Mouse (Mus musculus) MEL (cell line): ENCODE measurements around the gene Tpd52l2. TPM values are rescaled to one million over a fixed set of nuclear protein-coding genes. Genes with fewer than 3 reads are reported as not detected.

ENCODE experiments used
- DNase-seq: peaks from one replicate; pipeline ENCODE4 v3.0.0; 2011; ENCODE audit warnings: low read depth, low spot score
- H3K27ac ChIP-seq: 2 replicates; pipeline ENCODE4 v1.5.1; 2012; ENCODE audit warnings: low read depth, mild to moderate bottlenecking, control low read depth, low read length, moderate library complexity; ENCODE audit not compliant: control insufficient read depth
- H3K27me3 ChIP-seq, 2 experiments: fragments of 150-350 bp in 1 of 2; sonication (generic) in 1 of 2; 2 replicates each; pipeline ENCODE4 v1.6.1; 2012; ENCODE audit warnings: low read length in 2 of 2, mild to moderate bottlenecking in 2 of 2, improper control_type of control experiment in 1 of 2, moderate library complexity in 1 of 2; ENCODE audit not compliant: insufficient read depth in 2 of 2, control insufficient read depth in 1 of 2
- H3K36me3 ChIP-seq, 2 experiments: 2 replicates each; pipeline ENCODE4 v1.6.1; 2012 to 2014; ENCODE audit warnings: low read length in 2 of 2, improper control_type of control experiment in 1 of 2, inconsistent platforms in 1 of 2, mild to moderate bottlenecking in 1 of 2; ENCODE audit not compliant: insufficient read depth in 2 of 2, control insufficient read depth in 1 of 2
- H3K4me1 ChIP-seq, 2 experiments: fragments of 150-350 bp in 1 of 2; sonication (generic) in 1 of 2; 2 replicates each; pipeline ENCODE4 v1.6.1; 2012; ENCODE audit warnings: low read length in 2 of 2, improper control_type of control experiment in 1 of 2, mild to moderate bottlenecking in 1 of 2; ENCODE audit not compliant: insufficient read depth in 2 of 2, control insufficient read depth in 1 of 2
- H3K4me3 ChIP-seq, 2 experiments: fragments of 150-350 bp in 1 of 2; sonication (generic) in 1 of 2; 2 replicates each; pipeline ENCODE4 v1.5.1; 2012; ENCODE audit warnings: low read depth in 2 of 2, low read length in 2 of 2, mild to moderate bottlenecking in 2 of 2, moderate library complexity in 2 of 2, control low read depth in 1 of 2, improper control_type of control experiment in 1 of 2; ENCODE audit not compliant: control insufficient read depth in 1 of 2, insufficient read depth in 1 of 2
- H3K79me2 ChIP-seq: 2 replicates; pipeline ENCODE4 v1.6.1; 2012; ENCODE audit warnings: mild to moderate bottlenecking, low read length, moderate library complexity; ENCODE audit not compliant: control insufficient read depth, poor library complexity, insufficient read depth
- H3K9ac ChIP-seq: 2 replicates; pipeline ENCODE4 v1.6.1; 2012; ENCODE audit warnings: low read depth, mild to moderate bottlenecking, control low read depth, low read length, moderate library complexity; ENCODE audit not compliant: control insufficient read depth, poor library complexity, severe bottlenecking
- H3K9me3 ChIP-seq: fragments of 150-350 bp; sonication (generic); replicated peaks from 2 replicates; pipeline ENCODE4 v1.6.1; 2012; ENCODE audit warnings: mild to moderate bottlenecking, low read length, improper control_type of control experiment, moderate library complexity; ENCODE audit not compliant: insufficient read depth
- BHLHE40 ChIP-seq: IDR thresholded peaks from 2 replicates; pipeline ENCODE4 v1.6.1; 2012; ENCODE audit warnings: low read depth, mild to moderate bottlenecking, inconsistent platforms, low read length, improper control_type of control experiment, borderline replicate concordance
- CHD1 ChIP-seq: IDR thresholded peaks from 2 replicates; pipeline ENCODE4 v1.6.1; 2012; ENCODE audit warnings: low read depth, mild to moderate bottlenecking, inconsistent platforms, low read length, improper control_type of control experiment
- CHD2 ChIP-seq: IDR thresholded peaks from 2 replicates; pipeline ENCODE4 v1.6.1; 2011; ENCODE audit warnings: low read length, improper control_type of control experiment
- E2F4 ChIP-seq: IDR thresholded peaks from 2 replicates; pipeline ENCODE4 v1.6.1; 2011; ENCODE audit warnings: low read depth, low read length, improper control_type of control experiment, borderline replicate concordance
- EP300 ChIP-seq, 2 experiments: IDR thresholded peaks; 2 replicates each; pipeline ENCODE4 v1.6.1; 2011; ENCODE audit warnings: improper control_type of control experiment in 2 of 2, low read length in 2 of 2, low read depth in 1 of 2, mild to moderate bottlenecking in 1 of 2
- ETS1 ChIP-seq: IDR thresholded peaks from 2 replicates; pipeline ENCODE4 v1.6.1; 2012; ENCODE audit warnings: low read depth, mild to moderate bottlenecking, inconsistent platforms, low read length, improper control_type of control experiment, moderate library complexity
- GABPA ChIP-seq: IDR thresholded peaks from 2 replicates; pipeline ENCODE4 v1.6.1; 2012; ENCODE audit warnings: low read depth, mild to moderate bottlenecking, inconsistent platforms, low read length, improper control_type of control experiment, moderate library complexity
- GATA1 ChIP-seq: IDR thresholded peaks from 2 replicates; pipeline ENCODE4 v1.6.1; 2011; ENCODE audit warnings: low read depth, low read length, improper control_type of control experiment
- HCFC1 ChIP-seq: IDR thresholded peaks from 2 replicates; pipeline ENCODE4 v1.6.1; 2012; ENCODE audit warnings: low read depth, mild to moderate bottlenecking, inconsistent platforms, low read length, improper control_type of control experiment, moderate library complexity
- JUND ChIP-seq: IDR thresholded peaks from 2 replicates; pipeline ENCODE4 v1.6.1; 2011; ENCODE audit warnings: low read depth, mild to moderate bottlenecking, improper control_type of control experiment, low read length
- MAX ChIP-seq: IDR thresholded peaks from 2 replicates; pipeline ENCODE4 v1.6.1; 2011; ENCODE audit warnings: low read length, improper control_type of control experiment
- MXI1 ChIP-seq: IDR thresholded peaks from 2 replicates; pipeline ENCODE4 v1.6.1; 2011; ENCODE audit warnings: mild to moderate bottlenecking, low read depth, low read length, improper control_type of control experiment
- MYC ChIP-seq: IDR thresholded peaks from 2 replicates; pipeline ENCODE4 v1.6.1; 2011; ENCODE audit warnings: low read depth, mild to moderate bottlenecking, low read length, improper control_type of control experiment, moderate library complexity
- NELFE ChIP-seq: IDR thresholded peaks from 2 replicates; pipeline ENCODE4 v1.6.1; 2011; ENCODE audit warnings: low read depth, low read length, improper control_type of control experiment
- NRF1 ChIP-seq: IDR thresholded peaks from 2 replicates; pipeline ENCODE4 v1.6.1; 2014; ENCODE audit warnings: low read depth, mild to moderate bottlenecking, inconsistent platforms, low read length, improper control_type of control experiment, moderate library complexity; ENCODE audit not compliant: poor library complexity, insufficient read depth, severe bottlenecking
- POLR2AphosphoS2 ChIP-seq: IDR thresholded peaks from 2 replicates; pipeline ENCODE4 v1.6.1; 2011; ENCODE audit warnings: low read length, improper control_type of control experiment
- POLR2AphosphoS5 ChIP-seq: IDR thresholded peaks from 2 replicates; pipeline ENCODE4 v1.6.1; 2012; ENCODE audit warnings: low read depth, borderline replicate concordance, mild to moderate bottlenecking, inconsistent platforms, low read length, moderate library complexity, mixed read lengths
- RAD21 ChIP-seq: IDR thresholded peaks from 2 replicates; pipeline ENCODE4 v1.6.1; 2011; ENCODE audit warnings: mild to moderate bottlenecking, low read depth, low read length, improper control_type of control experiment
- RCOR1 ChIP-seq: IDR thresholded peaks from 2 replicates; pipeline ENCODE4 v1.6.1; 2012; ENCODE audit warnings: low read depth, mild to moderate bottlenecking, inconsistent platforms, low read length, improper control_type of control experiment
- SMC3 ChIP-seq: IDR thresholded peaks from 2 replicates; pipeline ENCODE4 v1.6.1; 2011; ENCODE audit warnings: low read depth, low read length, improper control_type of control experiment
- TAL1 ChIP-seq: IDR thresholded peaks from 2 replicates; pipeline ENCODE4 v1.6.1; 2012; ENCODE audit warnings: mild to moderate bottlenecking, inconsistent platforms, low read length, moderate library complexity, mixed read lengths
- TCF12 ChIP-seq: IDR thresholded peaks from 2 replicates; pipeline ENCODE4 v1.6.1; 2014; ENCODE audit warnings: low read depth, mild to moderate bottlenecking, inconsistent platforms, low read length, improper control_type of control experiment, moderate library complexity
- ZC3H11A ChIP-seq: IDR thresholded peaks from 2 replicates; pipeline ENCODE4 v1.6.1; 2012; ENCODE audit warnings: low read depth, mild to moderate bottlenecking, inconsistent platforms, low read length, improper control_type of control experiment
- polyA plus RNA-seq, 2 experiments: library from polyadenylated mRNA; stranded (reverse) in 1 of 2; unstranded in 1 of 2; fragments of >175 nt in 1 of 2; fragments of >200 nt in 1 of 2; gene quantifications; 2 replicates each; pipeline versions ENCODE4 v1.2.1 to v1.2.4; 2012; ENCODE audit warnings: low replicate concordance in 2 of 2, low read depth in 1 of 2; ENCODE audit not compliant: insufficient read length in 2 of 2, insufficient read depth in 1 of 2, missing spikeins in 1 of 2
- total RNA-seq: library from RNA; depleted of rRNA; stranded (reverse); fragments of 300-350 nt; gene quantifications from 2 replicates; pipeline ENCODE4 v1.2.3, GENCODE M21; 2012

Tpd52l2 gene
- total and polyA plus RNA-seq, 3 experiments, result 99.5 to 119 TPM; not detected in 1

DNA sequence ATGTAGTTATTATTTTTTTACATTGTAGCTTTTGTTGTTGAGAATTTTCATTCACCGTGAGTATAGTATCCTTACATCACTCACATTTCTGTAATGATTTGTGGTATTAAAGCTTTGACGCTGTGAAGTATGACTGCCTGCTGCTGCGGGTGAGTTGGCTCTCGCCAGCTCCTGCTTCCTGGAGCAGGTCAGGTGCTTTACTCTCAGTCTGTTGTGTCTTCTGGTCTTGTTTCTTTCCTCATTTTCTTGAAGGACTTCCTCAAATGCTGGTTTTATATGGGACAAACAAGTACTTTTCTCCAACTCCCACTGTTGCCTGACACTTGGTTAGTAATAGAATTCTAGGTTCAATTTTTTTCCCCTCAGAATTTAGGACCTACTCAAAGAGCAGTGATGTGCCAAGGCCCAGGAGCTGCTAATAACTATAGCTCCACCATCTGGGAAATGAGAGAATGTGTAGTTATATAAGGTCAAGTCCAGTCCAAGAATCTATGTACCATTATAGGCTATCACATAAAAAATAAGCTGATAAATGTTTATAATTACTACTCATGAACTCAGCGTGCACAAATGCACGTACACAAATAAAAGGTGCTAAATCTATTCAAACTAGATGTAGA is 44.9 kb downstream of the Tpd52l2 start:
- Histone ChIP-seq H3K4me1 (peaks cover 0 to 6% of the 10 kb centered on the region in 2 experiments; a peak in 3 of 4 replicates), H3K9ac (no peak overlapping the region), H3K4me3 (no peak overlapping the region), H3K79me2 (peaks cover 37% of the 10 kb centered on the region), H3K27ac (no peak overlapping the region)
- no peak for DNase-seq
- TF ChIP-seq RCOR1 (no peak), ZC3H11A (no peak), CHD1 (no peak), TAL1 (no peak), JUND (no peak), SMC3 (no peak), E2F4 (no peak), MAX (no peak), RAD21 (no peak), POLR2AphosphoS5 (no peak), GATA1 (no peak), POLR2AphosphoS2 (no peak), NELFE (no peak), CHD2 (no peak)
- TF ChIP-seq, all 39 proteins: peak for 0
- Histone ChIP-seq H3K36me3 (peaks cover 7 to 23% of the 10 kb centered on the region in 2 experiments), H3K9me3 (no peaks in the 10 kb centered on the region), H3K27me3 (no peaks in the 10 kb centered on the region)

- H3K9ac ChIP-seq, result no peak overlapping the region
- H3K36me3 ChIP-seq, result peaks cover 2 to 39% of the 10 kb centered on the region in 2 experiments; a peak in 3 of 4 replicates
- H3K4me1 ChIP-seq, result no peaks in the 10 kb centered on the region
- H3K4me3 ChIP-seq, result no peak overlapping the region
- no peaks in the 10 kb centered on the region for H3K9me3 ChIP-seq
- peaks cover 12% of the 10 kb centered on the region for H3K79me2 ChIP-seq
- no peak for DNase-seq
- no peak overlapping the region for H3K27ac ChIP-seq
- H3K27me3 ChIP-seq, result no peaks in the 10 kb centered on the region
- TF ChIP-seq ETS1 (no peak), HCFC1 (no peak), JUND (no peak), TAL1 (no peak), GABPA (no peak), EP300 (IDR thresholded peaks at IDR 0.05; ENCODE audit: low read depth in 1 of 2, low read length in 2 of 2) (no peak), BHLHE40 (no peak), POLR2AphosphoS2 (no peak), TCF12 (no peak), MXI1 (no peak), MYC (no peak), NRF1 (no peak)
Observed at GRCm38 (mm10) chr2:181546142-181546541, 49.2 kb downstream of the Tpd52l2 start.
